Mouse (Mus musculus) liver, adult 2 months (tissue): Measurements from ENCODE around the gene Ppa1.

Source experiments
- CTCF ChIP-seq: fragments of 200-500 bp; IDR thresholded peaks from 2 replicates; pipeline ENCODE4 v1.5.1; 2011; ENCODE audit warnings: low read depth, low read length, control low read depth
- POLR2A ChIP-seq: fragments of 200-500 bp; IDR thresholded peaks from 2 replicates; pipeline ENCODE4 v1.6.1; 2011; ENCODE audit warnings: low read length, control low read depth; ENCODE audit not compliant: insufficient read depth; ENCODE audit errors: extremely low read depth

DNA sequence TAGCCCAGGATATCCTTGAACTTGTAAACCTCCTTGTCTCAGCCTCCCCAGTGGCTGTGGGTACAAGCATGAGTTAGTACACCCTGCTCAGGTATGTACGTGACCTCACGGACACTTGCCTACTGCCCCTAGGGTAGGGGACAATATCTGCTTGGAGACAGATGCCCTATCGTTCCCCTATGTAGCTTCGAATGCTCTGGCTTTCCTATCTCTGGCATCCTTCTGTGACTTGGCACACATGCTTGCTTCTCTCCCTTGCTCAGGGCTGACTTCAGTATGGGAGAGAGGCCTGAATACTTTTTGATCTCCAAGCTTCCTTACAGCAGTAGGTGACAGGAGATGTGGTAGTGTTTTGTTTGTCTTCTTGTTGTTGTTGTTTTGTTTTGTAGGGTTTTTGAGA is 65.8 kb downstream of the Ppa1 start:
- no peak for TF ChIP-seq CTCF
- no peak for TF ChIP-seq POLR2A
